Mouse (Mus musculus) skeletal muscle tissue, adult 2 months (tissue): ENCODE results near the gene Mpzl2.

Experiments used
- DNase-seq: peaks from one replicate; pipeline ENCODE4 v3.0.0-alpha.2; 2012; ENCODE audit warnings: low read depth, low spot score

The Mpzl2 gene

DNA sequence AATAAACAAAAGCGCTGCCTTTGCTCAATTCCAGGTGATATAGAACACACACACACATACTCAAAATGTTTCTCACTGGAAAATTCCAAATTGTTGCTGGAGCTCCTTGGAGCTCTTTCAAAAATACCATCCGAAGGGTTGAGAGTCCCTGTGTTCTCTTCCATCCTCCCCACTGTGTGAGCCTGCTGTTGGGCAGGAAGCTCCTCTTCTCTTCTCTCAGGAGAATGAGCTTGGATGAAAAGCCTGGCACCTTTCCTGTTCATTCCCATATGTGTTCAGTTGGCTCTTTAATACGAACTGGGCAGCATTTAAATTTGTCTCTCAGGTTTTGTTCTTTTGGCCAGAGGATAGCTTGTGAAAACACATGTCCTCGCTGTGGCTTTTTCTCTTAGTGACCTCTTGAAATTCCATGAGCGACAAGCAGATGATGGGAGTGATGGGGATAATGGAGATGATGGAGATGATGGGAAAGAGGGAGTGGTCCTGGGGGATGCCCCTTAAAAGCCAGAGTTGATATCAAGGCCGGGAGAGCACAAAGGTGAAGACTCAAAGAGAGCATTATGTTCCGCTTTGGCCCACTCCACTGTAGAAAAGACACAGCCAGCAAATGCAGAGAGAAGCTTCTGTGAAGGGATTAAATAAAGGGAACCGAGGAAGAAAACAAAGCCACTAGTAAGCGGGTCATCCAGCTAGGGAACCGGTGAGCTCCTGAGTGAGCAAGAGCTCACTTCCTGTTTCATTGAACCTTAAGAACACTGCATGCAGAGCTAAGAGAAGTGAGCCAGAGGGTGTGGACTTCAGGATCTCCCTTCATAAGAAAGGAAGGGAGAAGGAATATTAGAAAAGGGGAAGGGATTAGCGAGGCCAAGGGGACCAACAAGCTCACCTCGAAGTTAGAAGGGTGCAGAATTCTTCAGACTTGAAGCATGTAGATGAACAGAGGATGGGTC, 46.4 kb downstream of the Mpzl2 start:
- DNase-seq: no peak

GRCm38 (mm10) chr9:45088040-45088439, 48.4 kb downstream of the Mpzl2 start:
- DNase-seq: no peak

- no peak for DNase-seq
Measured at GRCm38 (mm10) chr9:45090811-45091210, 51.2 kb downstream of the Mpzl2 start.

DNA sequence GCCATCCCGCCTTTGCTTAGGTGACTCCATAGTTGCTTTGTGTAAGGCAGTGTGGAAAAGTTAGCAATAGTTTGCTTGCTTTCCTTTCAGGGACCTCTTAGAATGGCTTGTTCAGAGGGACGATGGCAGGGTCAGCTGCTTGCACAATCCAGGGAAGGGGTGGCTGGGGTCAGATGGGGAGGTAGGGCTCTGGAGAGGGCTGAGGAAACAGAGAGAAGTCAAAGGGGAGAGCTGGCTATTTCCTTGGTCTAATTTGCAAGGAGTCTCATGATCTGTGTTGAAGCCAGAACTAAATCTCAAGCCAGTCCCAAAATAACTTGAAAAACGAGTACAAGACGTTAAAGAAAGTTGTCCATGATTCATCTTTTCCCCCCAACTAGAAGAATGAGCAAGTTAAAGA, 53.0 kb downstream of the Mpzl2 start:
- DNase-seq: no peak

GRCm38 (mm10) chr9:45095149-45095937, 55.7 kb downstream of the Mpzl2 start:
- DNase-seq: no peak

GRCm38 (mm10) chr9:45097877-45098276, 58.3 kb downstream of the Mpzl2 start:
- DNase-seq: no peak

GRCm38 (mm10) chr9:45098426-45098825, 58.8 kb downstream of the Mpzl2 start:
- no peak for DNase-seq

GRCm38 (mm10) chr9:45102528-45102927, 62.9 kb downstream of the Mpzl2 start:
- no peak for DNase-seq

DNA sequence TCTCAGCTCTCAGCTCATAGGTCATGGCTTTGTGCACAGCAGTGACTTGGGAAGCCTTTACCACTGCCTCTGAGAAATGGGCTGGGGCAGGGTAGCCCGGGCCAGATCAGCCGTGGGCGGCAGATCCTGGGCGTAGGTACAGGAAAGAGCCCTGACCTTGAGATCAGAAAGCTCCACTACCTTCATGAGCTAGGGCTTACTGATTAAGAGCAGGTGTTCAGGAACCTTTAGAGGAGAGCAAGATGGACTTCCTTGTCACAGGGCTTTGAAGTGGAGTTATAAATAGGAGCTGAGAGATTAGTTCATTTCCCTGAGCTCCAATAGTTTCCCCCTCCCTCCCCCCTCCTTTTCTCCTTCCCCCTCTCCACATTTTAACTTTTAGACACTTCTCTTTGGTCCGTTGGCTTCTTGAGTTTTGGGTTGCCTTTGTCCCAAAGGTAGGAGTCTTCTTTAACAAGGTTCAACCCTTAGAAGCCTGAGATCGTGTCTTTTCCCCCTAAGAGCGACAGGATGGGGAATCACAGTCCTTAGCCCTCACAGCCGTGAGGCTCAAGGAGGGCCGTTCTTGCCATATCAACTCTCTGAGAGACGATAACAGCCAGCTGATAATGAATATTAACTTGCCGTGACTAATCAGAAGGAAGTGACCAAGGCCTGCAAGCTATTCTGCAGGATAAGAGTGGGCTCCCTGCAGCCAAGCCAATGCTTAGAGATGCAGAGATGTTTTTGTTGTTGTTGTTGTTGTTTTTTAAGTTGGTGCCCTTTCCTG, 63.8 kb downstream of the Mpzl2 start:
- no peak for DNase-seq
